Mouse (Mus musculus) embryo, embryonic 11.5 days (tissue): ENCODE measurements around the gene Gm14444.
"Not testable (repeated sequence)": the region's sequence is repeated elsewhere in the genome, so short reads cannot be mapped to it uniquely, and the experiment has no call there.

Experiments
- DNase-seq: peaks from one replicate; pipeline ENCODE4 v3.0.0-alpha.2; 2012; ENCODE audit warnings: low read depth, low spot score

Gm14444 gene

GRCm38 (mm10) chr2:175010022-175010421 is at the start of gene Gm14444:
TSS of gene Gm14444 (plus strand) at chr2:175010241.
- not testable (repeated sequence) for DNase-seq

DNA sequence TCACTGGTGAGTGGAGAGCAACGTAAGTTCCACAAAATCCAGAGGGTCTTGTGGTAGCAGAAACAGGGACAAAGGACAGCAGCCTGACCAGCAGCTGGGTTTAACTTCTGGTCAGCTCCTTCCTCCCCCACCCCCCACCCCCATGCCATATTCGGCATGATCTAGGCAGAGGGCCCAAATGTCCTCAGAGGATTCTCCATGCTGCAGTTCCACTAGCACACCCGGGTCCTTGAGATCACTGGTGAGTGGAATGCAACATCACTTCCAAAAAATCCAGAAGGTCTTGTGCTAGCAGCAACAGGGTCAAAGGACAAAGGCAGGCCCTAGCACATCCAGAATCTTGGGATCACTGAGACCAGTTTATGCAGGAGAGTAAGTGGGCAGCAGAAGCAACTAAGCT is 44.6 kb upstream of the Gm14444 start:
- not testable (repeated sequence) for DNase-seq

GRCm38 (mm10) chr2:175044268-175044667 is 34.2 kb downstream of the Gm14444 start:
- not testable (repeated sequence) for DNase-seq

GRCm38 (mm10) chr2:175067681-175068261 is 57.7 kb downstream of the Gm14444 start, which contains the start of gene Gm14393:
TSS of gene Gm14393 (minus strand) at chr2:175067781.
- DNase-seq = not testable (repeated sequence)
